Mouse (Mus musculus): Measurements from ENCODE around the gene Nfil3. TPM values are rescaled to one million over a fixed set of nuclear protein-coding genes. Genes with fewer than 3 reads are reported as not detected.

The Nfil3 gene
- polyA plus RNA-seq, 1 experiment from 2014 or later: 58.8 TPM

DNA sequence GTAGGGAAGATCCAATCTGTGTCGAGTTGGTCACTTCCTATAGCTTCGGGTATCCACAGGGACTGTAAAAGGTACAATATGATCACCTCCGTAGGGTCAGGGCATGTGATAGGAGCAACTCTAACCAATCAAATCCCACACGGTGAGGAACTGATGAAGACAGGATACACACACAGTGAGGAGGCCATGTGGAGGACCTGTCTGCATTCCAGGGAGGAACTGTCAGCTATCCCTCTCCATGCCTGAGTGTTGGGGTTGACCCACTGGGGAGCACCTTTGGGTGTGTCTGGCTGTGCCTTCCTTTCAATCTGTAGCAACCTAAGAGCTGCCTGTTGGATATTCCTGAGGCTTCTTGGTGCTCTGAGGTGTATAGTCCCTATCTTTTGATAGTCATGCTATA is 18.0 kb downstream of the Nfil3 start:
- Histone ChIP-seq H3K27me3 (replicated peaks; ENCODE audit: control insufficient read depth, insufficient read depth, low read length) (no peaks in the 10 kb centered on the region), H3K27ac (ENCODE audit: low read length) (no peak overlapping the region), H3K4me2 (ENCODE audit: low read length) (no peak overlapping the region), H3K9ac (replicated peaks; ENCODE audit: low read depth, low read length) (no peak overlapping the region), H3K9me3 (ENCODE audit: control insufficient read depth, low read length) (no peaks in the 10 kb centered on the region), H3K4me3 (replicated peaks; ENCODE audit: low read length) (no peak overlapping the region), H3K4me1 (replicated peaks; ENCODE audit: control insufficient read depth, insufficient read depth, low read length) (no peaks in the 10 kb centered on the region), H3K36me3 (ENCODE audit: control insufficient read depth, insufficient read depth) (peaks cover 17% of the 10 kb centered on the region)
- no peak for ATAC-seq
- WGBS: 95% methylated on average over 4 of the region's 4 CpGs

DNA sequence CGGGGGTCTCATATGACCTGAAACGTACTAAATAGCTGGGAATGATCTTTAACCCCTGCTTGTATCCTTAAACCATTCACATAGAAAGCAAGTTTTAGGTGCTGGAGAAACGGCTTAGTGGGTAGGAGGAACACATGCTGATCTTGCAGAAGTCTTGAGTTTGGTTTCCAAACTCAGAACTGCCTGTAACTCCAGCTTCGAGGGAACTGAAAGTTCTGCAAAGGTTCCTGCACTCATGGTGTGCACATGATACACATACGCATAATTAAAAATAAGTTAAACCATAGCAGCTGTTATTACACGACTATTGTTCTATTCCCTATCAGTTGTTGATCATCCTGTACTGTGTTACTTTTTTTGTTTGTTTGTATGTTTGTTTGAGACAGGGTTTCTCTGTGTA is 18.5 kb downstream of the Nfil3 start:
- no peak overlapping the region for H3K4me2 ChIP-seq (ENCODE audit: low read length)
- no peaks in the 10 kb centered on the region for H3K27me3 ChIP-seq (replicated peaks; ENCODE audit: control insufficient read depth, insufficient read depth, low read length)
- H3K36me3 ChIP-seq (ENCODE audit: control insufficient read depth, insufficient read depth): peaks cover 11% of the 10 kb centered on the region
- no peaks in the 10 kb centered on the region for H3K4me1 ChIP-seq (replicated peaks; ENCODE audit: control insufficient read depth, insufficient read depth, low read length)
- H3K4me3 ChIP-seq (replicated peaks; ENCODE audit: low read length): no peak overlapping the region
- no peaks in the 10 kb centered on the region for H3K9me3 ChIP-seq (ENCODE audit: control insufficient read depth, low read length)
- ATAC-seq: no peak
- no peak overlapping the region for H3K9ac ChIP-seq (replicated peaks; ENCODE audit: low read depth, low read length)
- no peak overlapping the region for H3K27ac ChIP-seq (ENCODE audit: low read length)
- 86% methylated on average over 6 of the region's 6 CpGs for WGBS

GRCm38 (mm10) chr13:52953779-52954553 is 26.9 kb downstream of the Nfil3 start:
- Histone ChIP-seq H3K9ac (replicated peaks; ENCODE audit: low read depth, low read length) (no peak overlapping the region), H3K36me3 (ENCODE audit: control insufficient read depth, insufficient read depth) (no peaks in the 10 kb centered on the region), H3K4me2 (ENCODE audit: low read length) (no peak overlapping the region), H3K4me1 (replicated peaks; ENCODE audit: control insufficient read depth, insufficient read depth, low read length) (no peaks in the 10 kb centered on the region; the same call in 1 of the 2 replicates), H3K9me3 (ENCODE audit: control insufficient read depth, low read length) (peaks cover 4% of the 10 kb centered on the region; the same call in 1 of the 2 replicates), H3K27ac (ENCODE audit: low read length) (no peak overlapping the region), H3K27me3 (replicated peaks; ENCODE audit: control insufficient read depth, insufficient read depth, low read length) (no peaks in the 10 kb centered on the region; the same call in 1 of the 2 replicates), H3K4me3 (replicated peaks; ENCODE audit: low read length) (no peak overlapping the region)
- WGBS: 47% methylated on average over 6 of the region's 6 CpGs
- peak; percentile 31; the same call in 1 of the 2 replicates for ATAC-seq

DNA sequence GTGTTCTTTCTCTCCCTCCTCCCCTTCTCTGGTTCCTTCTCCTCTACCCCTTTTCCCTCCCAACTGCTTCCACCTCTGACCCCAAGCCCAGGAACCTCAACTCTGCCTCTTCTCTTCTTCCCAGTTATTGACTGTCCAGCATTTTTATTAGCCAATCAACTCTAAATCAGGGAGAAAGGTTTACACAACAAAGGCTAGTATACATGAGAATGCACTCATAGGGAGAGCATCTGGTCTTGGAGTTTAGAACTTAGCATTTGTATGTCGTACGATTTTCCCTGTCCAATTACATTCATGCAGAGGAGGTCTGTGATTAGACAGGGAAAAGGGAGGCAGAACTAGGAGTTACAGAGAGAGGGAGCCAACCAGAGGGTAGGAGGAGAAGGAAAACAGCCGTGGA is 31.7 kb downstream of the Nfil3 start:
- Histone ChIP-seq H3K36me3 (ENCODE audit: control insufficient read depth, insufficient read depth) (no peaks in the 10 kb centered on the region), H3K27ac (ENCODE audit: low read length) (no peak overlapping the region), H3K27me3 (replicated peaks; ENCODE audit: control insufficient read depth, insufficient read depth, low read length) (no peaks in the 10 kb centered on the region; the same call in 1 of the 2 replicates), H3K4me1 (replicated peaks; ENCODE audit: control insufficient read depth, insufficient read depth, low read length) (peaks cover 7% of the 10 kb centered on the region; the same call in 1 of the 2 replicates), H3K4me2 (ENCODE audit: low read length) (no peak overlapping the region), H3K4me3 (replicated peaks; ENCODE audit: low read length) (no peak overlapping the region), H3K9ac (replicated peaks; ENCODE audit: low read depth, low read length) (no peak overlapping the region), H3K9me3 (ENCODE audit: control insufficient read depth, low read length) (peaks cover 3% of the 10 kb centered on the region; the same call in 1 of the 2 replicates)
- WGBS: 83% methylated on average over 3 of the region's 3 CpGs
- no peak for ATAC-seq

- no peaks in the 10 kb centered on the region for H3K36me3 ChIP-seq (ENCODE audit: control insufficient read depth, insufficient read depth)
- H3K9ac ChIP-seq (replicated peaks; ENCODE audit: low read depth, low read length): no peak overlapping the region
- 79% methylated on average over 4 of the region's 4 CpGs for WGBS
- no peaks in the 10 kb centered on the region; the same call in 1 of the 2 replicates for H3K27me3 ChIP-seq (replicated peaks; ENCODE audit: control insufficient read depth, insufficient read depth, low read length)
- no peak for ATAC-seq
- no peaks in the 10 kb centered on the region for H3K9me3 ChIP-seq (ENCODE audit: control insufficient read depth, low read length)
- no peak overlapping the region for H3K4me2 ChIP-seq (ENCODE audit: low read length)
- H3K4me3 ChIP-seq (replicated peaks; ENCODE audit: low read length): no peak overlapping the region
- 0 out of 2 replicates have a peak, but pooled peaks cover 7% of the 10 kb centered on the region for H3K4me1 ChIP-seq (replicated peaks; ENCODE audit: control insufficient read depth, insufficient read depth, low read length)
- H3K27ac ChIP-seq (ENCODE audit: low read length): no peak overlapping the region
These were observed 33.3 kb downstream of the Nfil3 start for GRCm38 (mm10) chr13:52947545-52947944.

DNA sequence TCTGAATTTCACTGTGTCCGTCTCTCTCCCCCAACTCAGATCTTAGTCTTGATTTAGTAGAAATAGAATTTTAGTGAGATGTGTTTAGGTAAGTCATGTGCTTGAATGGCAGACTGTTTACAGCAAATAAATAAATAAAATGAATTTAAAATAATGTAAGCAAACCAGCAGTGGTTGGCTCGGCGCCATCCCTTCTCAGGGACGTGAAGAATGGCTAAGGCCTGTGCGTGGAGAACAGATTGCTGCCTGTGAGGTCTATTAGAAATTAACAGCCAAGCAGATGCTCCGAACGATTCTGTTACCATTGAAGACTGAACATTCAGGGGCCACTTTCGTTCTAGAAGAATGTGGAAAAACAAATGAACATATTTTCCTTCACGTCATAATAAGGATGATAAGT is 35.1 kb downstream of the Nfil3 start:
- WGBS: 40% methylated on average over 9 of the region's 9 CpGs
- H3K4me2 ChIP-seq (ENCODE audit: low read length): no peak overlapping the region
- H3K27ac ChIP-seq (ENCODE audit: low read length): no peak overlapping the region
- H3K9me3 ChIP-seq (ENCODE audit: control insufficient read depth, low read length): no peaks in the 10 kb centered on the region
- H3K4me1 ChIP-seq (replicated peaks; ENCODE audit: control insufficient read depth, insufficient read depth, low read length): 0 out of 2 replicates have a peak, but pooled peaks cover 7% of the 10 kb centered on the region
- H3K4me3 ChIP-seq (replicated peaks; ENCODE audit: low read length): no peak overlapping the region
- H3K9ac ChIP-seq (replicated peaks; ENCODE audit: low read depth, low read length): no peak overlapping the region
- ATAC-seq: no peak
- no peaks in the 10 kb centered on the region for H3K27me3 ChIP-seq (replicated peaks; ENCODE audit: control insufficient read depth, insufficient read depth, low read length)
- no peaks in the 10 kb centered on the region for H3K36me3 ChIP-seq (ENCODE audit: control insufficient read depth, insufficient read depth)

GRCm38 (mm10) chr13:52944116-52944515 is 36.8 kb downstream of the Nfil3 start:
- H3K9ac ChIP-seq (replicated peaks; ENCODE audit: low read depth, low read length): no peak overlapping the region
- 0 out of 2 replicates have a peak, but pooled peaks cover 7% of the 10 kb centered on the region for H3K4me1 ChIP-seq (replicated peaks; ENCODE audit: control insufficient read depth, insufficient read depth, low read length)
- no peaks in the 10 kb centered on the region for H3K9me3 ChIP-seq (ENCODE audit: control insufficient read depth, low read length)
- no peak overlapping the region for H3K4me2 ChIP-seq (ENCODE audit: low read length)
- 60% methylated on average over 4 of the region's 4 CpGs for WGBS
- ATAC-seq: no peak
- no peaks in the 10 kb centered on the region for H3K27me3 ChIP-seq (replicated peaks; ENCODE audit: control insufficient read depth, insufficient read depth, low read length)
- no peak overlapping the region for H3K4me3 ChIP-seq (replicated peaks; ENCODE audit: low read length)
- H3K36me3 ChIP-seq (ENCODE audit: control insufficient read depth, insufficient read depth): no peaks in the 10 kb centered on the region
- no peak overlapping the region for H3K27ac ChIP-seq (ENCODE audit: low read length)

GRCm38 (mm10) chr13:52942876-52943388 is 37.9 kb downstream of the Nfil3 start:
- H3K9me3 ChIP-seq (ENCODE audit: control insufficient read depth, low read length): no peaks in the 10 kb centered on the region
- no peaks in the 10 kb centered on the region for H3K36me3 ChIP-seq (ENCODE audit: control insufficient read depth, insufficient read depth)
- H3K9ac ChIP-seq (replicated peaks; ENCODE audit: low read depth, low read length): no peak overlapping the region
- H3K4me2 ChIP-seq (ENCODE audit: low read length): no peak overlapping the region
- 0 out of 2 replicates have a peak, but pooled peaks cover 7% of the 10 kb centered on the region for H3K4me1 ChIP-seq (replicated peaks; ENCODE audit: control insufficient read depth, insufficient read depth, low read length)
- WGBS: 55% methylated on average over 1 of the region's 1 CpGs
- no peak overlapping the region for H3K27ac ChIP-seq (ENCODE audit: low read length)
- ATAC-seq: no peak
- H3K4me3 ChIP-seq (replicated peaks; ENCODE audit: low read length): no peak overlapping the region
- no peaks in the 10 kb centered on the region for H3K27me3 ChIP-seq (replicated peaks; ENCODE audit: control insufficient read depth, insufficient read depth, low read length)

GRCm38 (mm10) chr13:52940956-52941355 is 39.9 kb downstream of the Nfil3 start:
- WGBS: 85% methylated on average over 7 of the region's 7 CpGs
- no peak overlapping the region for H3K4me2 ChIP-seq (ENCODE audit: low read length)
- H3K4me1 ChIP-seq (replicated peaks; ENCODE audit: control insufficient read depth, insufficient read depth, low read length): 0 out of 2 replicates have a peak, but pooled peaks cover 5% of the 10 kb centered on the region
- no peak overlapping the region for H3K27ac ChIP-seq (ENCODE audit: low read length)
- no peaks in the 10 kb centered on the region for H3K36me3 ChIP-seq (ENCODE audit: control insufficient read depth, insufficient read depth)
- no peak overlapping the region for H3K9ac ChIP-seq (replicated peaks; ENCODE audit: low read depth, low read length)
- no peak overlapping the region for H3K4me3 ChIP-seq (replicated peaks; ENCODE audit: low read length)
- ATAC-seq: no peak
- no peaks in the 10 kb centered on the region for H3K27me3 ChIP-seq (replicated peaks; ENCODE audit: control insufficient read depth, insufficient read depth, low read length)
- H3K9me3 ChIP-seq (ENCODE audit: control insufficient read depth, low read length): no peaks in the 10 kb centered on the region

All from forebrain, embryonic 16.5 days (tissue).